Mouse (Mus musculus) kidney, embryonic 15.5 days (tissue): Measurements from ENCODE around the gene 1700029P11Rik. TPM values are rescaled to one million over a fixed set of nuclear protein-coding genes. Genes with fewer than 3 reads are reported as not detected.

Experiments used
- ATAC-seq: fragments of 200-750 bp; cut with Nextera tagmentation; replicated peaks from 2 replicates; pipeline ENCODE4 v1.8.0; 2017; ENCODE audit warnings: moderate TSS enrichment; ENCODE audit not compliant: low FRiP score
- H3K27ac ChIP-seq: fragments of 300-500 bp; sonication (generic); 2 replicates; pipeline ENCODE4 v1.5.1; 2015; ENCODE audit warnings: mild to moderate bottlenecking, inconsistent platforms
- H3K27me3 ChIP-seq: fragments of 300-500 bp; sonication (generic); 2 replicates; pipeline ENCODE4 v1.6.1; 2015; ENCODE audit warnings: inconsistent platforms
- H3K36me3 ChIP-seq: fragments of 300-500 bp; sonication (generic); 2 replicates; pipeline ENCODE4 v1.6.1; 2015; ENCODE audit warnings: inconsistent platforms
- H3K4me1 ChIP-seq: fragments of 300-500 bp; sonication (generic); 2 replicates; pipeline ENCODE4 v1.6.1; 2015; ENCODE audit warnings: inconsistent platforms
- H3K4me2 ChIP-seq: fragments of 300-500 bp; sonication (generic); 2 replicates; pipeline ENCODE4 v1.6.1; 2015; ENCODE audit warnings: moderate library complexity, mild to moderate bottlenecking, inconsistent platforms
- H3K4me3 ChIP-seq: fragments of 300-500 bp; sonication (generic); replicated peaks from 2 replicates; pipeline ENCODE4 v1.5.1; 2015; ENCODE audit warnings: mild to moderate bottlenecking, inconsistent platforms
- H3K9ac ChIP-seq: fragments of 300-500 bp; sonication (generic); 2 replicates; pipeline ENCODE4 v1.6.1; 2015; ENCODE audit warnings: mild to moderate bottlenecking, inconsistent platforms
- H3K9me3 ChIP-seq: fragments of 300-500 bp; sonication (generic); replicated peaks from 2 replicates; pipeline ENCODE4 v1.6.1; 2016; ENCODE audit warnings: inconsistent platforms
- WGBS: fragments of 180-500 bp; shearing (Covaris S2); methylation state at CpG from one replicate; pipeline ENCODE4 v1.1.7; 2015; ENCODE audit warnings: mixed read lengths; 5-methylcytosine and 5-hydroxymethylcytosine counted together
- polyA plus RNA-seq: library from polyadenylated mRNA; unstranded; fragments of >200 nt; fragmentation: Nextera tagmentation; extraction: Ambion mirVana; gene quantifications from 2 replicates; pipeline ENCODE4 v1.2.1, GENCODE M21; 2015

The 1700029P11Rik gene
- not detected in 2 replicates for polyA plus RNA-seq

GRCm38 (mm10) chr15:81980321-81980720 is at the start of gene 1700029P11Rik:
1700029P11Rik (plus strand) TSS chr15:81980540.
- no peaks in the 10 kb centered on the region for H3K27me3 ChIP-seq
- no peaks in the 10 kb centered on the region for H3K36me3 ChIP-seq
- no peaks in the 10 kb centered on the region for H3K4me1 ChIP-seq
- no peak within 1 kb of the TSS for H3K4me2 ChIP-seq
- no peak within 1 kb of the TSS for H3K9ac ChIP-seq
- WGBS: 95% methylated on average over 23 of the region's 23 CpGs
- no peak within 1 kb of the TSS for H3K4me3 ChIP-seq
- H3K27ac ChIP-seq: no peak within 1 kb of the TSS
- H3K9me3 ChIP-seq: no peaks in the 10 kb centered on the region
- ATAC-seq: no peak

GRCm38 (mm10) chr15:81932951-81933470 is 47.3 kb upstream of the 1700029P11Rik start:
- Histone ChIP-seq H3K36me3 (no peaks in the 10 kb centered on the region), H3K4me2 (peak overlapping the region; percentile 24)

GRCm38 (mm10) chr15:81933986-81934385 is 46.4 kb upstream of the 1700029P11Rik start:
- ATAC-seq: no peak
- H3K9ac ChIP-seq: no peak overlapping the region
- H3K36me3 ChIP-seq: no peaks in the 10 kb centered on the region
- H3K4me2 ChIP-seq: no peak overlapping the region
- no peaks in the 10 kb centered on the region for H3K9me3 ChIP-seq
- no peaks in the 10 kb centered on the region for H3K27me3 ChIP-seq
- peaks cover 46% of the 10 kb centered on the region for H3K4me1 ChIP-seq
- no peak overlapping the region for H3K4me3 ChIP-seq
- 71% methylated on average over 1 of the region's 1 CpGs for WGBS
- no peak overlapping the region for H3K27ac ChIP-seq

More at GRCm38 (mm10) chr15:81932951-81933470, 47.3 kb upstream of the 1700029P11Rik start:
- Histone ChIP-seq H3K4me3 (no peak overlapping the region), H3K27ac (peak overlapping the region; percentile 73), H3K27me3 (no peaks in the 10 kb centered on the region), H3K4me1 (peaks cover 46% of the 10 kb centered on the region), H3K9ac (0 out of 2 replicates have a peak overlapping the region, but pooled peaks have one; percentile 21), H3K9me3 (no peaks in the 10 kb centered on the region)
- ATAC-seq: peak; percentile 20; the same call in 1 of the 2 replicates
- 10% methylated on average over 12 of the region's 12 CpGs for WGBS

GRCm38 (mm10) chr15:81935869-81936637 is 44.3 kb upstream of the 1700029P11Rik start:
- peak overlapping the region; percentile 49 for H3K4me3 ChIP-seq
- WGBS: 48% methylated on average over 7 of the region's 7 CpGs
- 0 out of 2 replicates have a peak overlapping the region, but pooled peaks have one; percentile 49 for H3K9ac ChIP-seq
- H3K4me1 ChIP-seq: peaks cover 44% of the 10 kb centered on the region
- H3K27ac ChIP-seq: peak overlapping the region; percentile 82
- peak; percentile 16; the same call in 1 of the 2 replicates for ATAC-seq
- H3K27me3 ChIP-seq: no peaks in the 10 kb centered on the region
- H3K4me2 ChIP-seq: peak overlapping the region; percentile 73
- no peaks in the 10 kb centered on the region for H3K36me3 ChIP-seq
- H3K9me3 ChIP-seq: no peaks in the 10 kb centered on the region

GRCm38 (mm10) chr15:81936679-81937078 is 43.7 kb upstream of the 1700029P11Rik start, which contains the start of gene Csdc2:
Csdc2 (plus strand) TSS chr15:81936759.
- peak within 1 kb of the TSS; percentile 49 for H3K9ac ChIP-seq
- peak; percentile 76 for ATAC-seq
- peaks cover 44% of the 10 kb centered on the region for H3K4me1 ChIP-seq
- H3K36me3 ChIP-seq: no peaks in the 10 kb centered on the region
- peak within 1 kb of the TSS; percentile 82 for H3K27ac ChIP-seq
- peak within 1 kb of the TSS; percentile 49 for H3K4me3 ChIP-seq
- H3K9me3 ChIP-seq: no peaks in the 10 kb centered on the region
- peak within 1 kb of the TSS; percentile 73 for H3K4me2 ChIP-seq
- H3K27me3 ChIP-seq: no peaks in the 10 kb centered on the region
- under 1% methylated on average over 12 of the region's 12 CpGs for WGBS

GRCm38 (mm10) chr15:81937098-81937972 is 43.0 kb upstream of the 1700029P11Rik start:
- H3K9ac ChIP-seq: peak overlapping the region; percentile 49
- H3K4me2 ChIP-seq: peak overlapping the region; percentile 73
- no peaks in the 10 kb centered on the region for H3K9me3 ChIP-seq
- H3K27ac ChIP-seq: peak overlapping the region; percentile 82
- no peaks in the 10 kb centered on the region for H3K36me3 ChIP-seq
- peak overlapping the region; percentile 49 for H3K4me3 ChIP-seq
- peaks cover 46% of the 10 kb centered on the region for H3K4me1 ChIP-seq
- H3K27me3 ChIP-seq: no peaks in the 10 kb centered on the region
- 0 out of 2 replicates have a peak, but pooled peaks have one; percentile 17 for ATAC-seq
- 3% methylated on average over 19 of the region's 19 CpGs for WGBS

- H3K9ac ChIP-seq: no peak overlapping the region
- H3K36me3 ChIP-seq: no peaks in the 10 kb centered on the region
- peak overlapping the region; percentile 49 for H3K4me3 ChIP-seq
- peak overlapping the region; percentile 73 for H3K4me2 ChIP-seq
- no peaks in the 10 kb centered on the region for H3K27me3 ChIP-seq
- ATAC-seq: no peak
- H3K27ac ChIP-seq: peak overlapping the region; percentile 82
- H3K9me3 ChIP-seq: no peaks in the 10 kb centered on the region
- H3K4me1 ChIP-seq: peaks cover 42% of the 10 kb centered on the region
- WGBS: 43% methylated on average over 2 of the region's 2 CpGs
Measured at GRCm38 (mm10) chr15:81938246-81938645, 42.1 kb upstream of the 1700029P11Rik start.

- H3K27ac ChIP-seq: no peak overlapping the region
- H3K4me3 ChIP-seq: no peak overlapping the region
- peaks cover 43% of the 10 kb centered on the region for H3K4me1 ChIP-seq
- 85% methylated on average over 10 of the region's 10 CpGs for WGBS
- no peaks in the 10 kb centered on the region for H3K36me3 ChIP-seq
- no peaks in the 10 kb centered on the region for H3K27me3 ChIP-seq
- H3K4me2 ChIP-seq: no peak overlapping the region
- H3K9ac ChIP-seq: no peak overlapping the region
- H3K9me3 ChIP-seq: no peaks in the 10 kb centered on the region
- no peak for ATAC-seq
Measured at GRCm38 (mm10) chr15:81939157-81939715, 41.1 kb upstream of the 1700029P11Rik start.

- Histone ChIP-seq H3K9me3 (no peaks in the 10 kb centered on the region), H3K4me2 (no peak overlapping the region), H3K27ac (no peak overlapping the region), H3K36me3 (no peaks in the 10 kb centered on the region), H3K27me3 (no peaks in the 10 kb centered on the region), H3K4me1 (peaks cover 43% of the 10 kb centered on the region), H3K4me3 (no peak overlapping the region), H3K9ac (no peak overlapping the region)
- ATAC-seq: no peak
- 82% methylated on average over 4 of the region's 4 CpGs for WGBS
Measured at GRCm38 (mm10) chr15:81939774-81940173, 40.6 kb upstream of the 1700029P11Rik start.

- Histone ChIP-seq H3K9ac (no peak overlapping the region), H3K4me3 (no peak overlapping the region), H3K36me3 (no peaks in the 10 kb centered on the region), H3K9me3 (no peaks in the 10 kb centered on the region), H3K27me3 (no peaks in the 10 kb centered on the region), H3K4me1 (peaks cover 43% of the 10 kb centered on the region), H3K4me2 (no peak overlapping the region), H3K27ac (no peak overlapping the region)
- ATAC-seq: no peak
- WGBS: 87% methylated on average over 5 of the region's 5 CpGs
Measured at GRCm38 (mm10) chr15:81940219-81940618, 40.1 kb upstream of the 1700029P11Rik start.

GRCm38 (mm10) chr15:81941010-81941409 is 39.3 kb upstream of the 1700029P11Rik start:
- Histone ChIP-seq H3K9ac (no peak overlapping the region), H3K4me2 (no peak overlapping the region), H3K9me3 (no peaks in the 10 kb centered on the region), H3K4me3 (no peak overlapping the region), H3K4me1 (peaks cover 41% of the 10 kb centered on the region), H3K27me3 (no peaks in the 10 kb centered on the region), H3K27ac (no peak overlapping the region), H3K36me3 (no peaks in the 10 kb centered on the region)
- WGBS: 94% methylated on average over 2 of the region's 2 CpGs
- no peak for ATAC-seq
